Mouse (Mus musculus) G1E (cell line): ENCODE measurements around the gene Gdi1.

Source experiments
- CTCF ChIP-seq: IDR thresholded peaks from 2 replicates; pipeline ENCODE4 v1.5.1; 2012; ENCODE audit warnings: low read depth, low read length, inconsistent platforms, mixed read lengths
- POLR2AphosphoS5 ChIP-seq: IDR thresholded peaks from 2 replicates; pipeline ENCODE4 v1.6.1; 2012; ENCODE audit warnings: low read depth, low read length, inconsistent platforms; ENCODE audit not compliant: insufficient replicate concordance

DNA sequence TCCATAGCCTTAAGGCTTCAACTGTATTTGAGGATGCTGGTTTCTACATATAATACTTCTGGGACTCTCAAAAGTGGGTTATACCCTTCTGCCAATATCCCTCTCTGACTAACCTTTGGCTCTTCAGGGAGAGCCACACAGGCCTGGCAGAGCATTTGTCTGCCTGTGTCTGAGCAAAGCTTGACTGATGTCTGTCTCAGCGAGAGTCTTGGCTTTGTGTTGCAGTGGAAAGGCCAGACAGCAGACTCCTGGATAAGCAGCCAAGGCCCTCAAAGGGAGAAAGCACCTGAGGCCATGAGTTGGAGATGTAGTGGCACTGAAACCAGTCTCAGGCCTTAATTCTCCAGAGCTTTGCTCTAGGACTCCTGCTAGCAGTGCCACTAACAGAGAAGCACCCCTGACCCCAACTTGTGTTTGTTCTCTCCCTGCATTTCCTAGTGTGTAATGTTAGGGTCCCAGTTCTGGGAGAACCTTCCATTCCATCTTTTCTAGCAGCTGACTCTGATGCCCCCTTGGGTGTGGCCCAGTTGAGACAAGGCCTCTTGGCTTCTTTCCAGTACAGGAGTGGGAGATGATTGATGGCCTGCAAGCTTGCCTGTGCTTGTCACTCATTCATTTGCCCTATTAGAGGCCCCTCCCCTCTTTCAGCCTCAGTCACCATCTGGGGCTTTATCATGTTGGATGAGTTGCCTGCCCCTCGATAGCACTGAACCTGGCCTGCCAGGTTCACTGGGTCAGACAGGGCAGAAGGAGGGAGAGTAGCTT, 25.6 kb downstream of the Gdi1 start:
- TF ChIP-seq CTCF, result no peak
- no peak for TF ChIP-seq POLR2AphosphoS5
